Mouse (Mus musculus): ENCODE data around the gene Krt2.

Gene Krt2

GRCm38 (mm10) chr15:101817875-101818274 lies at the start of gene Krt2:
Krt2 (minus strand) TSS chr15:101818169.
- no peak for DNase-seq (ENCODE audit: low read depth, low spot score)

GRCm38 (mm10) chr15:101866754-101867153 lies 48.8 kb upstream of the Krt2 start:
- no peak for DNase-seq (ENCODE audit: low read depth, low spot score)

- peak; percentile 5 for DNase-seq (ENCODE audit: low read depth, low spot score)
Measured at GRCm38 (mm10) chr15:101860421-101861130, 42.6 kb upstream of the Krt2 start.

GRCm38 (mm10) chr15:101859735-101860170 lies 41.8 kb upstream of the Krt2 start:
- DNase-seq (ENCODE audit: low read depth, low spot score) = peak; percentile 40

GRCm38 (mm10) chr15:101858673-101859425 lies 40.9 kb upstream of the Krt2 start:
- no peak for DNase-seq (ENCODE audit: low read depth, low spot score)

- no peak for DNase-seq (ENCODE audit: low read depth, low spot score)
Measured at GRCm38 (mm10) chr15:101856696-101857095, 38.7 kb upstream of the Krt2 start.

- no peak for DNase-seq (ENCODE audit: low read depth, low spot score)
Measured at GRCm38 (mm10) chr15:101855732-101856131, 37.8 kb upstream of the Krt2 start.

GRCm38 (mm10) chr15:101854294-101854693 lies 36.3 kb upstream of the Krt2 start:
- no peak for DNase-seq (ENCODE audit: low read depth, low spot score)

GRCm38 (mm10) chr15:101852571-101852970 lies 34.6 kb upstream of the Krt2 start:
- DNase-seq (ENCODE audit: low read depth, low spot score) = no peak

GRCm38 (mm10) chr15:101850694-101851093 lies 32.7 kb upstream of the Krt2 start, which contains the start of gene Krt1:
Krt1 (minus strand) TSS chr15:101850794.
- DNase-seq (ENCODE audit: low read depth, low spot score) = no peak

GRCm38 (mm10) chr15:101845971-101846403 lies 28.0 kb upstream of the Krt2 start:
- peak; percentile 65 for DNase-seq (ENCODE audit: low read depth, low spot score)

GRCm38 (mm10) chr15:101843192-101843591 lies 25.2 kb upstream of the Krt2 start:
- no peak for DNase-seq (ENCODE audit: low read depth, low spot score)

GRCm38 (mm10) chr15:101834784-101835328 lies 16.9 kb upstream of the Krt2 start:
- DNase-seq (ENCODE audit: low read depth, low spot score) = no peak

- no peak for DNase-seq (ENCODE audit: low read depth, low spot score)
Measured at GRCm38 (mm10) chr15:101833131-101833530, 15.2 kb upstream of the Krt2 start.

- no peak for DNase-seq (ENCODE audit: low read depth, low spot score)
Measured at GRCm38 (mm10) chr15:101829441-101829840, 11.5 kb upstream of the Krt2 start.

GRCm38 (mm10) chr15:101821786-101822185 lies 3.8 kb upstream of the Krt2 start:
- DNase-seq (ENCODE audit: low read depth, low spot score) = no peak

GRCm38 (mm10) chr15:101803052-101803822 lies 14.7 kb downstream of the Krt2 start:
- DNase-seq (ENCODE audit: low read depth, low spot score) = no peak

GRCm38 (mm10) chr15:101802296-101802835 lies 15.6 kb downstream of the Krt2 start, which contains the start of gene Krt73:
Krt73 (minus strand) TSS chr15:101802346.
- DNase-seq (ENCODE audit: low read depth, low spot score) = no peak

- DNase-seq (ENCODE audit: low read depth, low spot score) = no peak
Measured at GRCm38 (mm10) chr15:101790867-101791266, 27.1 kb downstream of the Krt2 start.

GRCm38 (mm10) chr15:101786360-101786759 lies 31.6 kb downstream of the Krt2 start, which contains the start of gene Krt72:
Krt72 (minus strand) TSS chr15:101786460.
- no peak for DNase-seq (ENCODE audit: low read depth, low spot score)

GRCm38 (mm10) chr15:101773420-101773819 lies 44.5 kb downstream of the Krt2 start:
- no peak for DNase-seq (ENCODE audit: low read depth, low spot score)
